Mouse (Mus musculus): ENCODE data around the gene Cyb5r4.
A peak's percentile ranks its signal among the peaks of the same experiment; 100 is the strongest.
"Not testable (repeated sequence)": the region's sequence is repeated elsewhere in the genome, so short reads cannot be mapped to it uniquely, and the experiment has no call there.

Cyb5r4 gene

GRCm38 (mm10) chr9:87027423-87028084 lies 5.7 kb downstream of the Cyb5r4 start:
- DNase-seq = peak; percentile 75

GRCm38 (mm10) chr9:87032196-87032595 lies 10.4 kb downstream of the Cyb5r4 start:
- DNase-seq = no peak

- no peak for DNase-seq
These were observed 13.2 kb downstream of the Cyb5r4 start for GRCm38 (mm10) chr9:87034831-87035580.

- peak; percentile 36 for DNase-seq
These were observed 27.6 kb downstream of the Cyb5r4 start for GRCm38 (mm10) chr9:87049425-87049824.

- DNase-seq = no peak
These were observed 33.9 kb downstream of the Cyb5r4 start for GRCm38 (mm10) chr9:87055547-87056235.

GRCm38 (mm10) chr9:87062337-87062736 lies 40.5 kb downstream of the Cyb5r4 start:
- no peak for DNase-seq

- no peak for DNase-seq
These were observed 46.3 kb downstream of the Cyb5r4 start for GRCm38 (mm10) chr9:87068160-87068559.

- DNase-seq = not testable (repeated sequence)
These were observed 49.8 kb downstream of the Cyb5r4 start for GRCm38 (mm10) chr9:87071566-87071965.

GRCm38 (mm10) chr9:87077919-87078318 lies 56.1 kb downstream of the Cyb5r4 start:
- DNase-seq = no peak

GRCm38 (mm10) chr9:87079511-87079910 lies 57.7 kb downstream of the Cyb5r4 start:
- no peak for DNase-seq

GRCm38 (mm10) chr9:87086991-87087390 lies 65.2 kb downstream of the Cyb5r4 start:
- no peak for DNase-seq

GRCm38 (mm10) chr9:87097989-87098388 lies 76.2 kb downstream of the Cyb5r4 start:
- peak; percentile 44 for DNase-seq

GRCm38 (mm10) chr9:87115019-87115418 lies 93.2 kb downstream of the Cyb5r4 start:
- no peak for DNase-seq

GRCm38 (mm10) chr9:87115456-87115931 lies 93.7 kb downstream of the Cyb5r4 start:
- no peak for DNase-seq

- DNase-seq = no peak
These were observed 94.2 kb downstream of the Cyb5r4 start for GRCm38 (mm10) chr9:87115978-87116377.

- no peak for DNase-seq
These were observed 97.2 kb downstream of the Cyb5r4 start for GRCm38 (mm10) chr9:87118996-87119395.

GRCm38 (mm10) chr9:87121956-87122493 lies 100.2 kb downstream of the Cyb5r4 start:
- DNase-seq = no peak

- DNase-seq = not testable (repeated sequence)
These were observed 105.2 kb downstream of the Cyb5r4 start for GRCm38 (mm10) chr9:87127046-87127445.

All from lung, postnatal 14 days (tissue).